Mouse (Mus musculus): ENCODE measurements around the gene Gif.

Gene Gif

GRCm38 (mm10) chr19:11793741-11794359, 46.5 kb downstream of the Gif start:
- DNase-seq (ENCODE audit: low read depth, low spot score): no peak

GRCm38 (mm10) chr19:11794447-11794846, 47.1 kb downstream of the Gif start:
- no peak for DNase-seq (ENCODE audit: low read depth, low spot score)

- no peak for DNase-seq (ENCODE audit: low read depth, low spot score)
Measured at GRCm38 (mm10) chr19:11800531-11801315, 53.4 kb downstream of the Gif start.

- no peak for DNase-seq (ENCODE audit: low read depth, low spot score)
Measured at GRCm38 (mm10) chr19:11804423-11804822, 57.1 kb downstream of the Gif start.

GRCm38 (mm10) chr19:11807251-11807650, 59.9 kb downstream of the Gif start:
- no peak for DNase-seq (ENCODE audit: low read depth, low spot score)

- no peak for DNase-seq (ENCODE audit: low read depth, low spot score)
Measured at GRCm38 (mm10) chr19:11807822-11808221, 60.5 kb downstream of the Gif start.

GRCm38 (mm10) chr19:11808452-11808851, 61.1 kb downstream of the Gif start:
- DNase-seq (ENCODE audit: low read depth, low spot score): no peak

GRCm38 (mm10) chr19:11810003-11810758, 62.8 kb downstream of the Gif start:
- DNase-seq (ENCODE audit: low read depth, low spot score): no peak

- DNase-seq (ENCODE audit: low read depth, low spot score): no peak
Measured at GRCm38 (mm10) chr19:11810856-11811255, 63.5 kb downstream of the Gif start.

- no peak for DNase-seq (ENCODE audit: low read depth, low spot score)
Measured at GRCm38 (mm10) chr19:11811688-11812365, 64.5 kb downstream of the Gif start.
